Mouse (Mus musculus): ENCODE data around the gene Shc3.
A peak's percentile ranks its signal among the peaks of the same experiment; 100 is the strongest.

Gene Shc3

GRCm38 (mm10) chr13:51568911-51569684 is at the start of gene Shc3:
TSS of gene Shc3 (minus strand) at chr13:51569419.
- DNase-seq (ENCODE audit: low read depth, low spot score) = peak; percentile 85

- no peak for DNase-seq (ENCODE audit: low read depth, low spot score)
These were observed 49.4 kb upstream of the Shc3 start for GRCm38 (mm10) chr13:51618602-51619001.

GRCm38 (mm10) chr13:51617861-51618260 is 48.6 kb upstream of the Shc3 start:
- peak; percentile 76 for DNase-seq (ENCODE audit: low read depth, low spot score)

GRCm38 (mm10) chr13:51617306-51617705 is 48.1 kb upstream of the Shc3 start:
- DNase-seq (ENCODE audit: low read depth, low spot score) = no peak

GRCm38 (mm10) chr13:51616417-51617044 is 47.3 kb upstream of the Shc3 start:
- DNase-seq (ENCODE audit: low read depth, low spot score) = peak; percentile 93

- peak; percentile 54 for DNase-seq (ENCODE audit: low read depth, low spot score)
These were observed 46.6 kb upstream of the Shc3 start for GRCm38 (mm10) chr13:51615815-51616214.

GRCm38 (mm10) chr13:51611500-51611899 is 42.3 kb upstream of the Shc3 start:
- no peak for DNase-seq (ENCODE audit: low read depth, low spot score)

- DNase-seq (ENCODE audit: low read depth, low spot score) = peak; percentile 59
These were observed 41.8 kb upstream of the Shc3 start for GRCm38 (mm10) chr13:51611060-51611459.

GRCm38 (mm10) chr13:51609231-51609630 is 40.0 kb upstream of the Shc3 start:
- peak; percentile 68 for DNase-seq (ENCODE audit: low read depth, low spot score)

GRCm38 (mm10) chr13:51603894-51604244 is 34.6 kb upstream of the Shc3 start:
- peak; percentile 52 for DNase-seq (ENCODE audit: low read depth, low spot score)

GRCm38 (mm10) chr13:51603221-51603893 is 34.1 kb upstream of the Shc3 start:
- DNase-seq (ENCODE audit: low read depth, low spot score) = no peak

- DNase-seq (ENCODE audit: low read depth, low spot score) = no peak
These were observed 33.5 kb upstream of the Shc3 start for GRCm38 (mm10) chr13:51602764-51603163.

- no peak for DNase-seq (ENCODE audit: low read depth, low spot score)
These were observed 30.9 kb upstream of the Shc3 start for GRCm38 (mm10) chr13:51600169-51600568.

GRCm38 (mm10) chr13:51598063-51598462 is 28.8 kb upstream of the Shc3 start:
- DNase-seq (ENCODE audit: low read depth, low spot score) = no peak

- no peak for DNase-seq (ENCODE audit: low read depth, low spot score)
These were observed 26.2 kb upstream of the Shc3 start for GRCm38 (mm10) chr13:51595404-51595803.

- DNase-seq (ENCODE audit: low read depth, low spot score) = peak; percentile 59
These were observed 25.6 kb upstream of the Shc3 start for GRCm38 (mm10) chr13:51594656-51595311.

GRCm38 (mm10) chr13:51588005-51588404 is 18.8 kb upstream of the Shc3 start:
- no peak for DNase-seq (ENCODE audit: low read depth, low spot score)

- DNase-seq (ENCODE audit: low read depth, low spot score) = no peak
These were observed 13.0 kb upstream of the Shc3 start for GRCm38 (mm10) chr13:51582204-51582603.

GRCm38 (mm10) chr13:51580263-51581044 is 11.2 kb upstream of the Shc3 start:
- no peak for DNase-seq (ENCODE audit: low read depth, low spot score)

GRCm38 (mm10) chr13:51573849-51574248 is 4.6 kb upstream of the Shc3 start:
- DNase-seq (ENCODE audit: low read depth, low spot score) = no peak

GRCm38 (mm10) chr13:51570111-51570510 is 892 bp upstream of the Shc3 start:
- no peak for DNase-seq (ENCODE audit: low read depth, low spot score)

All from ZHBTc4 (cell line).